Mouse (Mus musculus) midbrain, embryonic 12.5 days (tissue): Measurements from ENCODE around the gene 2010111I01Rik. TPM values are rescaled to one million over a fixed set of nuclear protein-coding genes. Genes with fewer than 3 reads are reported as not detected.

Experiments used
- ATAC-seq: fragments of 200-750 bp; cut with Nextera tagmentation; 2 replicates; pipeline ENCODE4 v1.8.0; 2017; ENCODE audit warnings: low read depth, moderate TSS enrichment, moderate library complexity; ENCODE audit not compliant: low FRiP score
- H3K27ac ChIP-seq: fragments of 300-500 bp; sonication (generic); replicated peaks from 2 replicates; pipeline ENCODE4 v1.5.1; 2016; ENCODE audit warnings: mild to moderate bottlenecking
- H3K27me3 ChIP-seq: fragments of 300-500 bp; sonication (generic); 2 replicates; pipeline ENCODE4 v1.6.1; 2016; ENCODE audit warnings: mild to moderate bottlenecking
- H3K36me3 ChIP-seq: fragments of 300-500 bp; sonication (generic); 2 replicates; pipeline ENCODE4 v1.6.1; 2016
- H3K4me1 ChIP-seq: fragments of 300-500 bp; sonication (generic); 2 replicates; pipeline ENCODE4 v1.6.1; 2016
- H3K4me2 ChIP-seq: fragments of 300-500 bp; sonication (generic); replicated peaks from 2 replicates; pipeline ENCODE4 v1.6.1; 2016; ENCODE audit warnings: mild to moderate bottlenecking, moderate library complexity
- H3K4me3 ChIP-seq: fragments of 300-500 bp; sonication (generic); 2 replicates; pipeline ENCODE4 v1.5.1; 2016; ENCODE audit warnings: mild to moderate bottlenecking
- H3K9ac ChIP-seq: fragments of 300-500 bp; sonication (generic); replicated peaks from 2 replicates; pipeline ENCODE4 v1.6.1; 2016; ENCODE audit warnings: mild to moderate bottlenecking, moderate library complexity
- H3K9me3 ChIP-seq: fragments of 300-500 bp; sonication (generic); 2 replicates; pipeline ENCODE4 v1.6.1; 2016; ENCODE audit warnings: mild to moderate bottlenecking
- WGBS: fragments of 180-500 bp; shearing (Covaris S2); methylation state at CpG from one replicate; pipeline ENCODE4 v1.1.7; 2016; 5-methylcytosine and 5-hydroxymethylcytosine counted together
- polyA plus RNA-seq: library from polyadenylated mRNA; unstranded; fragments of >200 nt; fragmentation: Nextera tagmentation; extraction: Ambion mirVana; gene quantifications from 2 replicates; pipeline ENCODE4 v1.2.1, GENCODE M21; 2016

Gene 2010111I01Rik
- polyA plus RNA-seq, 1 experiment from 2014 or later: 35.7 TPM

- no peaks in the 10 kb centered on the region for H3K9me3 ChIP-seq
- ATAC-seq: no peak
- H3K36me3 ChIP-seq: no peaks in the 10 kb centered on the region
- no peaks in the 10 kb centered on the region for H3K27me3 ChIP-seq
- WGBS: 91% methylated on average over 7 of the region's 7 CpGs
- no peak overlapping the region for H3K4me2 ChIP-seq
- H3K4me1 ChIP-seq: peaks cover 8% of the 10 kb centered on the region
- no peak overlapping the region for H3K4me3 ChIP-seq
- H3K9ac ChIP-seq: no peak overlapping the region
- H3K27ac ChIP-seq: no peak overlapping the region
Observed at GRCm38 (mm10) chr13:63249171-63249570, 284.5 kb downstream of the 2010111I01Rik start.

DNA sequence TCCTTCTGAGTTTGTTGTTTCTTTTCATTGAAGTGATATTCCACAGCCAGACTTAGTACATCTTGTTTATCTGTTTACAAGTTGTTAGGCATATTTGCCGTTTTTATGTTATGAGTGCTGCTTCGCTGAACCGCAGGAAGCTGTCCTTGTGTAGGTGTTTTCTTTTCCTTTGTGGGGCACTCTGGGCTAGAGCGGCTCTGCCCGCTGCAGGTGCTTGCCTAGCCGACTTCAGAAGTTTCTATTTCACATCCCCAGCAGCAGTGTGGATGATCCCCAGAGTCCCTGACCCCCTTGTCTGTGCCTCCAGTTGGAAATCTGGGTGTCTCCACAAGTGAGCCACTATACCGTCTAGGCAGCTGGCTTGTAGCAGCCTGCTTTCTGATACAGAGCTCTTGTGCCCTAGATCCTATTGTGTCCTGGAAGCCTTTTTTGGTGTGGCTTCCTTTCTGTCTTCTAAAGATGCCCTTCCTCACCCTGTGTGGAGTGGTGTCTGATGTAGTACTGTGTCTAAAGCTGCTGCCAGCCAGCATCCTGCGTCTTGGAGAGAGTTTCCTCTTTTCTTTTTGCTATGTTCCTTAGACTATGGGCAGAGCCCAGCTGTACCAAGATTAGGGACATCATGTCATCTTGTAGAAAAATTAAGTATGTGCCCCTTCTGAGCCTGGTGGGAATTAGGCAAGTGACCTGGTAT lies 285.2 kb downstream of the 2010111I01Rik start:
- no peak overlapping the region for H3K27ac ChIP-seq
- no peaks in the 10 kb centered on the region for H3K9me3 ChIP-seq
- peaks cover 2% of the 10 kb centered on the region; the same call in 1 of the 2 replicates for H3K4me1 ChIP-seq
- 85% methylated on average over 8 of the region's 8 CpGs for WGBS
- no peak for ATAC-seq
- no peak overlapping the region for H3K4me2 ChIP-seq
- no peaks in the 10 kb centered on the region for H3K36me3 ChIP-seq
- no peak overlapping the region for H3K4me3 ChIP-seq
- no peaks in the 10 kb centered on the region for H3K27me3 ChIP-seq
- no peak overlapping the region for H3K9ac ChIP-seq

DNA sequence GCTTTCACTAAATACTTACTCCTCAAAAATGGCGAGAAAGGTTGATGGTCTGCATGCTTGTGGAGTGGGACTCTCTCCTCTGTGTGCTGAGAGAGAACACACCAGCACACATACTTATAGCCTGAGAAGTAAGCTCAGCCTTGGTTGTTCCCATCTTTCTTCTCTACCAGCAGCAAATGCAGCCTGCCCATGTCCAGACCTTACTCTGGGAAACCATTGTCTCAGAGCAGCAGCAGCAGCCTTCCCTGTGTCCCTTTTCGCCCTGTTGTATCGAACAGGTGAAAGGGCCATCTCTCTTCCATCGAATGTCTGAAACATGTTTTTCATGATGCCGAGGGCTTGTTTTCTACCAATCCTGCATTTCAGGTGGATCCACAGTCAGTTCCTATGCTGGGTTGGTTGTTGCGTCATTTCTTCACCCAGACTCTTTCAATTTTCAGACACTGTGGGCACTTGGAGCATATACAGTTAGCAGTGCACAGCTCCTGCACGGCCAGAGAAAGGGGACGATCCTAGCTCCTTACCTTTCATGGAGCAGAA lies 285.8 kb downstream of the 2010111I01Rik start:
- H3K27me3 ChIP-seq: no peaks in the 10 kb centered on the region
- H3K9ac ChIP-seq: no peak overlapping the region
- no peaks in the 10 kb centered on the region for H3K36me3 ChIP-seq
- no peaks in the 10 kb centered on the region for H3K9me3 ChIP-seq
- H3K4me3 ChIP-seq: no peak overlapping the region
- no peak overlapping the region for H3K27ac ChIP-seq
- 90% methylated on average over 8 of the region's 8 CpGs for WGBS
- no peak overlapping the region for H3K4me2 ChIP-seq
- peaks cover 2% of the 10 kb centered on the region; the same call in 1 of the 2 replicates for H3K4me1 ChIP-seq
- ATAC-seq: no peak

DNA sequence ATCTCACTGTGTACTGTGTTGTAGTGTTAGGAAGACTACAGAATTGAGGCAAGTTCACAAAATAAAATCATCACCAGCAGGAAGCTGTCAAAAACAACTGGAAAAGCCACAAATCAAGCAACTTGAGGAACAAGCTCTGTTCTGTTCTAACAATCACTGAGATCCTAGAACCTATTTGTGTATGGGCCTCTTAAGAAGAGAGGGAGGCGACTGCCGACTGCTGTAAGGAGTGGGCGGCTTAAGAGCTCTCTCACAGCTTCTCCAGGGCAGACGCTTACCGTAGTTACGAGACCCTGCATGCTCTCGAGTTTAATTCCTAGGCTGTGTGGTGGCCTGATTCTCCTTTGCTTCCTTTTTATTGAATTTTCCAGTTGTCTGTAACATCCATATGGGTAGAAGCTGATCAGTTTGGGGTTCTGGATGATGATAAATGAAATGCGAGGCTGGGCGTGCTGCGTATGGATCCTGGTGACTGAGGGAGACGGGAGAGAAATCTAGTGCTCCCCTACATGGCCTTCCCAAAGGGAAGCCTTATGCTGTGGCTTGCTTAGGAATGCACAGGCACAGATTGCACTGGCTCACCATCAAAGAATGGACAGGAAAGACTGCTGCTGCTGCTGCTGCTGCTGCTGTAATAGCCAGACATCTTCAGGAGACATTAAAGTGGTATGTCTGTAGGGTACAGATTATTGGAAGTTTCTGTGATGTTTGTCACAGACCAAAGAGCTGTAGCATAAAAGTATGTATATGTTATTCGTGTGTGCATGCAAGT lies 286.6 kb downstream of the 2010111I01Rik start:
- H3K9ac ChIP-seq: no peak overlapping the region
- no peaks in the 10 kb centered on the region for H3K27me3 ChIP-seq
- no peak for ATAC-seq
- no peak overlapping the region for H3K4me2 ChIP-seq
- H3K4me3 ChIP-seq: no peak overlapping the region
- H3K9me3 ChIP-seq: no peaks in the 10 kb centered on the region
- H3K27ac ChIP-seq: no peak overlapping the region
- H3K36me3 ChIP-seq: no peaks in the 10 kb centered on the region
- WGBS: 67% methylated on average over 12 of the region's 12 CpGs
- H3K4me1 ChIP-seq: 0 out of 2 replicates have a peak, but pooled peaks cover 2% of the 10 kb centered on the region

GRCm38 (mm10) chr13:63252295-63253010 lies 287.8 kb downstream of the 2010111I01Rik start:
- no peaks in the 10 kb centered on the region for H3K4me1 ChIP-seq
- no peak overlapping the region for H3K4me2 ChIP-seq
- H3K9ac ChIP-seq: no peak overlapping the region
- H3K36me3 ChIP-seq: no peaks in the 10 kb centered on the region
- H3K27me3 ChIP-seq: no peaks in the 10 kb centered on the region
- H3K9me3 ChIP-seq: no peaks in the 10 kb centered on the region
- no peak overlapping the region for H3K4me3 ChIP-seq
- 93% methylated on average over 2 of the region's 2 CpGs for WGBS
- H3K27ac ChIP-seq: no peak overlapping the region
- no peak for ATAC-seq

DNA sequence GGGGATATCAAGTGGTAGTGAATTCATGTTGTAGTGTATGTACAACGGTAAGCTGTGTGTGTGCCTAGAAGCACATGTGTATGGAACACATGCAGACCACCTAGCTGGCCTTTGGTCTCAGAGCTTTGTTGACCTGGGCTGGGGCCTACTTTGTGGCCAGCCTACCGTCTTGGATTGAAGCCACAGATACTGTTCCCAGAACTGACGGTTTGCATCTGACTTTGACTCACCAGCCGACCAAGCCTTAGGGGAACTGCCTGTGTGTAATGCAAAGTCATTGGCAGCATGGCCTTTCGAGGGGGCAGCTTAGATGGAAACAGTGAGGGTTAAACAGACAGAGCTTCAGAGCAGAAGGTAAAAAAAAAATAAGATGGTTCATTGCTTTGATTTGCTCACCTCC lies 288.5 kb downstream of the 2010111I01Rik start:
- 83% methylated on average over 5 of the region's 5 CpGs for WGBS
- Histone ChIP-seq H3K4me2 (no peak overlapping the region), H3K36me3 (no peaks in the 10 kb centered on the region), H3K4me1 (no peaks in the 10 kb centered on the region), H3K9me3 (no peaks in the 10 kb centered on the region), H3K27me3 (no peaks in the 10 kb centered on the region), H3K9ac (no peak overlapping the region), H3K4me3 (no peak overlapping the region), H3K27ac (no peak overlapping the region)
- ATAC-seq: no peak

GRCm38 (mm10) chr13:63253886-63254636 lies 289.4 kb downstream of the 2010111I01Rik start:
- H3K4me2 ChIP-seq: no peak overlapping the region
- 0 out of 2 replicates have a peak, but pooled peaks cover 2% of the 10 kb centered on the region for H3K27me3 ChIP-seq
- no peaks in the 10 kb centered on the region for H3K36me3 ChIP-seq
- no peak overlapping the region for H3K9ac ChIP-seq
- no peak overlapping the region for H3K27ac ChIP-seq
- H3K4me3 ChIP-seq: no peak overlapping the region
- no peaks in the 10 kb centered on the region for H3K9me3 ChIP-seq
- no peak for ATAC-seq
- H3K4me1 ChIP-seq: peaks cover 1% of the 10 kb centered on the region; the same call in 1 of the 2 replicates
- WGBS: 92% methylated on average over 7 of the region's 7 CpGs

DNA sequence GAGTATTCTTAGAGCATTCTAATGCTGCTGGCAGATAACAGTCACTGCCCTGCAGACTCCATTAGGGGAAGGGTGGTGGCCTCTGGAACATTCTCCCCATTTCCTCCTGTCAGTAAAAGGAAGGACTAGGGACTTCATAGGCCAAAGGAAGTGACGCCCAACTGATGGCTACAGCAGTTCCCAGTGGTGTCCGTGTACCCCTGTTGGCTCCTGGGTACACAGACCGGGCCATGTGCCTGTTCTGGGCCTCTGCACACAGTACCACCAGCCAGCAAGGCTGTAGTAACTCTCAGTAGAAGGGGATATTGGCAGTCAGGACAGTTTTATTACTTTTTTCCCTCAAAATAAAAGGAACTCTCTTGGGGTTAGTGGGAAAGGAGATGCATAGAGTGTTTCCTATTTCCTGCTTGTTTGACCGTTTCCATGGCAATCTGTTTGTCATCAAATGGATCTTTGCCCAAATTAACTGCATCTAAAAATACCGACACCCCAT lies 290.9 kb downstream of the 2010111I01Rik start:
- H3K27me3 ChIP-seq: 0 out of 2 replicates have a peak, but pooled peaks cover 7% of the 10 kb centered on the region
- 86% methylated on average over 5 of the region's 5 CpGs for WGBS
- H3K4me2 ChIP-seq: no peak overlapping the region
- H3K4me1 ChIP-seq: peaks cover 13% of the 10 kb centered on the region
- no peak overlapping the region for H3K4me3 ChIP-seq
- H3K36me3 ChIP-seq: no peaks in the 10 kb centered on the region
- H3K9me3 ChIP-seq: no peaks in the 10 kb centered on the region
- H3K27ac ChIP-seq: no peak overlapping the region
- no peak for ATAC-seq
- no peak overlapping the region for H3K9ac ChIP-seq

GRCm38 (mm10) chr13:63256146-63256545 lies 291.5 kb downstream of the 2010111I01Rik start:
- H3K4me3 ChIP-seq: no peak overlapping the region
- no peak for ATAC-seq
- 91% methylated on average over 6 of the region's 6 CpGs for WGBS

DNA sequence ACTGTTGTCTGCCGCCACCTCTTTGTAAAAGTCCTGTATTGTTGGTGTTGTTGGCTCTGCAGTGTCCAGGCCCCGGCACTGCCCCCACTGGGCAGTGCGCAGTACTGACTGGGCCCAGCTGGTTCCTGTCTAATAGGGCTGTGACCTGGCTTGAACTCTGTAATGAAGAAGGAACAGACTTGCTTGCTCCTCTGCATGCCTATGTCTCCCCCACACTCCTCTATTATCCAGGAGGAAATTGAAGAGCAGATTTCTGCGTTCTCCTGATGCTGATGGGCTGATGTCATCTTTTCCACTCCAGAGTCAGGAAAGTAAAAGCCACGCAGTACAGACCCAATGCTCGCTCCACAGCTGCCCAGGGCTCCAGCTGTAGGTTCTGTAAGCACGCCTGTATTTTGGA lies 292.1 kb downstream of the 2010111I01Rik start:
- Histone ChIP-seq H3K27me3 (0 out of 2 replicates have a peak, but pooled peaks cover 7% of the 10 kb centered on the region), H3K4me2 (no peak overlapping the region), H3K9ac (no peak overlapping the region), H3K9me3 (no peaks in the 10 kb centered on the region), H3K4me1 (peaks cover 21% of the 10 kb centered on the region), H3K4me3 (no peak overlapping the region), H3K27ac (no peak overlapping the region), H3K36me3 (no peaks in the 10 kb centered on the region)
- no peak for ATAC-seq
- WGBS: 76% methylated on average over 7 of the region's 7 CpGs

More at GRCm38 (mm10) chr13:63256146-63256545, 291.5 kb downstream of the 2010111I01Rik start:
- Histone ChIP-seq H3K4me2 (no peak overlapping the region), H3K4me1 (peaks cover 19% of the 10 kb centered on the region), H3K27ac (no peak overlapping the region), H3K27me3 (0 out of 2 replicates have a peak, but pooled peaks cover 7% of the 10 kb centered on the region), H3K9me3 (no peaks in the 10 kb centered on the region), H3K36me3 (no peaks in the 10 kb centered on the region), H3K9ac (no peak overlapping the region)

DNA sequence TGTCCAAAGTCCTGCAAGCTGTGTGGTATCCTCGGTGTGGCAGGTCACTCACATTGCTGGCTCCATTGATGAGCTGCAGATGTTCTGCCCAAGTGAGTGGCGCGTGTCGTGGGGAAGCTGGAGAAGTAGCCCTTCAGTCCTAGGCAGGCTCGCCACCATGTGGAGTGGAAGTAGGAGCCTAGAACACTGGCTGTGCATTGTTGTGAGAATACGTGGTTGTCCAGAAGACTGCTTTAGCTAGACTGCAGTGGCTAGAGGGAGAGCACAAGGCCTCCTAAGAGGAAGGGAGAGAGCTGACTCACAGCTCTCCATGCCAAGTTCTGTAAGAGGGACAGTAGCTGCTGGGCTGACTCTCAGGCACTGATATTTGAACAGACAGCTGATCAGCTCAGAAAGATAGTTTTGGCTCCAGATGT lies 293.5 kb downstream of the 2010111I01Rik start:
- 79% methylated on average over 6 of the region's 6 CpGs for WGBS
- no peak for ATAC-seq
- H3K4me3 ChIP-seq: no peak overlapping the region
- H3K9me3 ChIP-seq: no peaks in the 10 kb centered on the region
- no peak overlapping the region for H3K9ac ChIP-seq
- no peak overlapping the region for H3K4me2 ChIP-seq
- H3K36me3 ChIP-seq: no peaks in the 10 kb centered on the region
- no peak overlapping the region for H3K27ac ChIP-seq
- H3K27me3 ChIP-seq: 0 out of 2 replicates have a peak, but pooled peaks cover 7% of the 10 kb centered on the region
- peaks cover 21% of the 10 kb centered on the region for H3K4me1 ChIP-seq
